Mouse (Mus musculus) left cerebral cortex, postnatal 10 days (tissue): ENCODE data around the gene Spata16. TPM values are rescaled to one million over a fixed set of nuclear protein-coding genes. Genes with fewer than 3 reads are reported as not detected.
"Not testable (repeated sequence)": the region's sequence is repeated elsewhere in the genome, so short reads cannot be mapped to it uniquely, and the experiment has no call there.

Experiments
- DNase-seq, 2 experiments: peaks; one replicate each; pipeline ENCODE4 v3.0.0; 2021 to 2022; ENCODE audit warnings: low spot score in 2 of 2, mixed read lengths in 1 of 2; ENCODE audit errors: extremely low spot score in 1 of 2
- intact Hi-C: fragments of 180-260 bp; cut with DNase I; formaldehyde crosslinking; loops from one replicate; pipeline ENCODE4 v1.15.1; 2025
- total RNA-seq, 2 experiments: library from RNA; stranded (reverse); gene quantifications; 2 replicates each; pipeline ENCODE4 v1.2.3; 2021

The Spata16 gene
- under 1 TPM in 1 of 2 experiments, not detected in 1; 0.22 TPM for total RNA-seq

DNA sequence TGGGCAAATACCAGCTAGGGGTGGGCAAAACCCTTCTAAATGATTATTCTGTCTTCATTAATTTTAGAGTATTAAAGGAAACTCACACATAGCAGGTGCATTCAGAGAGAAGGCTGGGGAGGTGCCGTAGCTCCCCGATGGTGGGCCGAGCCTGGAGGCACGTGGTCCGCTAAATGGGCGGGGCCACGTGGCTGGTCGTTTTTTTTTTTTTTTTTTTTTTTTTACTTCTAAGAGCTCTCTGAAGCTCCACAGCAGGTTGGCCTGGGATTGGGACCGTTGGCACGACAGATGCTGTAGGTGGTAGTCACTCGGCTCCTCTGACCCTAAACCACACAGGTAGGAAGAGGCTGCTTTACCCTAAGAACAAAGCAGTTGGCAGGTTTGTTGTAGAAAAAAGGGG lies at the start of gene Spata16:
TSS of gene Spata16 (plus strand) at position 219 of the 400 bp plus-strand sequence.
- intact Hi-C loops, result no loop called here
- DNase-seq, result no peak

DNA sequence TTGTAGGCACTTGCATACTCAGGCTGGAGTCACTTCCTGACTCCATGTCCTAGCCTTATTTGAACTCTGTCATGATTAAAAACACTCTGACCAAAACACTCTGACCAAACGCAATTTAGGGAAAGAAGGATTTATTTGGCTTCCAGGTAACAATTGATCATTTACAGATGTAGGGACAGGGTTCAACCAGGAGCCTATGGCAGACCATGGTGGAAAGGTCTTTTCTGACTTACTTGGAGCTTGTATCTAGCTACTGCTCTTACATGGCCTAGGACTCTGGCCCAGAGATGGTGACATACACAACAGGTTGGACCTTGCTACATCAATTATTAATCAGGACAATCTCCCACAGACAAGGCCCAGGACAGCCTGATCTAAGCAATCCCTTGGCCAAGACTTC lies 32.6 kb upstream of the Spata16 start:
- DNase-seq, result no peak
- intact Hi-C loops, result no loop called here

DNA sequence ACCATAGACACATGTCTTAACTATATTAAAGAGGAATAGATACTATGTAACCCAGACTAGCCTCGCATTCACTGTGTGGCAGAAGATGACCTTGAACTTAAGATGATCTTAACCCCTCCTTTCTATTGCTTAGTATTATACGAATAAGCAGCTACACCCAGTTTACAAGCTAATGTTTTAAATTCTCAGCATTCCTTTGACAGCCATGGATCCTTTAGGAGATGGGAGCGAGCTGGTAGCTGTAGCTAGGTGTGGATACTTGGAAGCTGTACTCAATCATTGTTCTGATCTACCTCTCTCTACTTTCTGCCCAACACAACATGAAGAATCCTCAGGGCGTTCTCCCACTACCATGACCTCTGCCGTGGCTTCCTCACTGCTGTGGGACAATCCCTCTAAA lies 28.9 kb upstream of the Spata16 start:
- intact Hi-C loops, result no loop called here
- DNase-seq, result no peak

DNA sequence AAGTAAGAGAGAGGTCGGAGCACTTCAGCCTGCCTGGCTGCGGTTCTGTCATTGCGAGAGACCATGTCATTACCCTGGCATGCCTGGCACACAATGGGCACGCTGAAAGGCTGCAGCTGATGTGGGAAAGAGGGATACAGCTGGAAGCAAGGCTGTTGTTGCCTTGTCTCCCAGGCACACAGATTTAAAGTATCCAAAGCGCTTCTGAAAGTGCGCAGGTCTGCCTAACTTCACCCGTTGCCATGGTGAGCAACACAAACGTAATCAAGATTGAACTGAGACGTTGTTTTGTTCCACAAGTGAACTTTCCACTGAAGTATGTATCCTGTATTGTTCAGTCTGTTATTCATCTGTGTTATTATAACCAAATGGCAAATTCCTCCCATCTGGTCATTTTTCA lies 1.8 kb downstream of the Spata16 start:
- DNase-seq, result no peak
- intact Hi-C loops, result no loop called here

DNA sequence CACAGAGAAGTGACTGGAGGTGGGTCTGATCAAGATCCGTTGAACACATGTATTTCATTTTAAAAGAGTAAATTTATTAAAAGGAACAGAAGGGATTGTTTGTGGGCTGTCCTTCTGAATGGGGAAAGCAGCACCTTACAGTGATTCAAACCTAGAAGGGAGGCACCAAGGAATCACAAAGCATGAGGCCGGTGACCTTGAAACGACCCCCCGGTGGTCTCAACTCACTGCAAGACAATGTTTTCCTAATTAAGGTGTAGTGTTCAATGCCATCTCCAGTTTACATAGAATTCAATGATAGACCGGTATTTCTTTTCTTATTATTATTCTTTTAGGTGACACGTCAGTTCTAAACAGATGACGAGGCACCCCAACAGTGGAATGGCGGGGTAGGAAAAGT lies 2.4 kb downstream of the Spata16 start:
- intact Hi-C loops, result no loop called here
- no peak for DNase-seq

DNA sequence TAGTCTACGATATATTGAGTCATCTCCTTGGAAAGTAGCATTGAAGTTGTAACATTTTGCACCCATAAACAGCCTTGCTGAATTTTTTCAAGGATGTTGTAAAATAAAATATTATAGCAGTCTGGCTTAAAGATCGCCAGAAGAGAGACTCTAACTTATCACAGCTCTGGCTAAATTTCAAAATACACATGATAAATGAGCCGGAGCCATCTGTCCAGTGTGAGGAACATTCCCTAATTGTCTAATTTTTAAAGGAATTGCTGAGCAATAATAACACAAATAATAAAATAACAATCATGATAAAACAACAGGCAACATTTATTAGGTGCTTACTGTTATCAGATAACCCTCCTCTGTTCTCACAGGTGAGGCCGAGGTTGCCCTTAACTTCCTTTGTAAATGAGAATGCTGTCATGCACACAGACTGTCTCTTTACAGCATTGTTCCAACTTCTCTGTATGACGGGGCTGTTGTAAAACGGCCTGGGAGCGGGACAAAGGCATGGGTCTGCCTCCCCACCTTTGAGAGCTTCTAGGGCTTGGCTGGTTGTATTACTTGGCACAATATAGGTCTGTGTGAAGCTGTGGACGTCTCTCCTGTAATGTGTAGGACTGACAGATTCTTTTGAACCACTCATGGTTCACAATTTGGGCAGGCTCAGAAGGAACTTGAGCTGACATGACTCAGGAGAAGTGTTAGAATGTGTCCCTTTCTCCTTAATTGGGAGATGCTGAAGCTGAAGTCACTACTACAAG lies 3.1 kb downstream of the Spata16 start:
- DNase-seq, result no peak

DNA sequence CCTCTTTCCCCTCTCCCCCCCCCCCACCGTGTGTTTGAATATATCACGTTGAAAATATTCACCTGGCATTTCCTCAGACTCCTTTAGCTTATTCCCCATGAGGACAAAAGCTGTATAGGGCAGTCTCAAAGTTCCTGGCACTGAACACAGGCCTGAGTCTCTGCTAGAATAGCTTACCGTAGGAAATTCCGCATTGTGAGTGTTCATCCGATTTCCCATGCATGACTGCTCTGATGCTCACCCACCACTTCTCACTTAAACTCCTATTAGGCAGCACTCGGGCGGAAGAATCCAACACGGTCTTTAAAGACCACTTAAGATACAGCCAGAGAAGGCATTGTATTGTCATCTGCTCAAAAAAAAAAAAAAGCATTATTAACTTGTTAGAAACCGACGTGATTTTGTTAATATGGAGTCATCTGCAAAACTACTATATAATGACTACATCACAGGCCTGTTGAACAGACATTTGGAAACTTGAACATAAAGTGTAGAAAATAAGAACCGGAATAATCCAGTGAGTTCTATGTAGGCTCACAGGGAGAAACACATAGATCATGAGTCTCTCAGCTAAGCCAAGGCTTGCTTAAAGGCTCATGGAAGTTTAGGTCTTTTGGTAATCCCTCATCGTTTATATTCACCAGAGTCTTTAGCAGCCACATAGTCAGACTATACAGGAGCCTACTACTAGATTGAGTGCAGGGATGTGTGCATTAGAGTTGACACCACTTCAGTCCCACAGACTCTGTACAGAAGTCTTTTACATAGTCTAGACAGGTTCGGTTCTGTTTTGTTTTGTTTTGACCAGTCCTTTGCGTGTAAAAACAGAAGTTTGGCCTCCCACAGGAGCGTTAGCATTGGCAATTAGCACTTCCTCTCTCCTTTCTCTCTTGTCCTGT lies 4.2 kb downstream of the Spata16 start:
- no peak for DNase-seq
- intact Hi-C loops, result no loop called here

More for the DNA sequence above, 3.1 kb downstream of the Spata16 start:
- intact Hi-C loops, result no loop called here

DNA sequence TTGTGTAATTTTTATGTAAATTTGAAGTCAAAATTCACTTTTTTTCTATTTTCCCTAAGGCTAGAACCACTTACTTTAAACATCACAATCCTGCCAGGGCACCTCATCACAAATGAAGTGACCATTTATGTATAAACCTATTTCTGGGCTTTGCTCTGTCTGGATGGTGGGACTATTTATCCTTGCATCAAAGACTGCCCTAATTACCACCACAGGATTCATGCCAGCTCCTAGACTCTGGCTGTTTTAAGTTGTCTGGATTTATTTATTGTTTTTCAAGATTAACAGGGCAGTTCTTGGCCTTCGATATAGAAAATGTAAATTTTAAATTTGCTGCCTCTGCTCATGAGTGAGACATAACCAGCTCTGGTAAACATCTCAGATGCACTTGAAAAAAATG lies 6.7 kb downstream of the Spata16 start:
- intact Hi-C loops, result no loop called here
- DNase-seq, result no peak

DNA sequence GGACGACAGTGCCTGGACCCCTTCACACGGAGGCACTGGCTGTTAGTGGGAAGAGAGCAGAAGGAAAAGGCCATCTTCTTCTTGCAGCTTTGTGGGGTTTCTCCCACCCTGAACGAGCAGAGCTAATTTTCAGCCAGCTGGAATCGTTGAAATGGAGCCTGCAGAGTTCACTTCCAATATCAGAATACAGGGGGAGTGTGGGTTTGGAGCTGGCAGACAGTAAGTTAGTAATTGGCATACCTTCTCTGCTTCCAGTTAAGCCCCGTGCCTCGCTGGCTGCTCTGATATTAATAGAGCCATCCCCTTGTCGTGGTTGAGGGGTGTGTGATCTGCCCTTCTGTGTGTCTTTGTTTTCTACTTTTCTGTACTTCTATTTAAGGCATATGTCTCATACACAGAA lies 9.4 kb downstream of the Spata16 start:
- no peak for DNase-seq

DNA sequence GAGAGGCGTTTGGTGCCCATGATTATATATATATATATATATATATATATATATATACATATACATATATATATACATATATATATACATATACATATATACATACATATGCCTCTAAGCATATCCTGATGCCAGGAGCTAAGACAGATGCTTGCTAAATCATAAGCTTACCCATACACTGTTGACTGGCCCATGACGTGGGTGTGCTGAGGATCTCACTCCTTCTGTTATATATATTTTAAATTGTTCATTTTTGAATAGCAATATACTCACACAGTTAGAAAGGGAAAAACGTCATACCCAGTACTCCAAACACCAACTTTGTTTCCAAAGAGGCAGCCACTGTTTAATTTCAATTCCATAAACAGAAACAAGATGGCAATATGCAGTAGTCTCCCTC lies 48.4 kb downstream of the Spata16 start:
- intact Hi-C loops, result no loop called here

More for the DNA sequence above, 9.4 kb downstream of the Spata16 start:
- intact Hi-C loops, result no loop called here

DNA sequence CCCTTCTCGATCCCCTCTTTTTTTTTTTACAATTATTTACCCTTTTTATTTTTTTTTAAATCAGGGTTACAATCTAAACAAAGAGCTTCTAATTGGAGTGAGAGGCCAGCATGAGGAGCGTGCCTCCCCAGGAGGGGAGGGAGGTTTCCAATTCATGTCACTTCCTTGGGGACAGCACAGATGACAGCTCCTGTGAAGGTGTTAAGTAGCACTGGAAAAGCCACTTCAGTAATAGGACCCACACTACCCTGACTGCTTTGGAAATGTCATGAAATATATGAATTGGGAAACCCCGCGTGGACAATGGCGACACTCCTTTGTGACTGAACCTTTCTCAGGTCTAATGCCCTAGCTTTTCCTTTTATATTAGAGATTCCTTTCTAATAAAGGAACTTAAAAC lies 72.1 kb downstream of the Spata16 start:
- intact Hi-C loops, DNase-seq: not testable (repeated sequence)

More for the DNA sequence above, 48.4 kb downstream of the Spata16 start:
- DNase-seq, result no peak

DNA sequence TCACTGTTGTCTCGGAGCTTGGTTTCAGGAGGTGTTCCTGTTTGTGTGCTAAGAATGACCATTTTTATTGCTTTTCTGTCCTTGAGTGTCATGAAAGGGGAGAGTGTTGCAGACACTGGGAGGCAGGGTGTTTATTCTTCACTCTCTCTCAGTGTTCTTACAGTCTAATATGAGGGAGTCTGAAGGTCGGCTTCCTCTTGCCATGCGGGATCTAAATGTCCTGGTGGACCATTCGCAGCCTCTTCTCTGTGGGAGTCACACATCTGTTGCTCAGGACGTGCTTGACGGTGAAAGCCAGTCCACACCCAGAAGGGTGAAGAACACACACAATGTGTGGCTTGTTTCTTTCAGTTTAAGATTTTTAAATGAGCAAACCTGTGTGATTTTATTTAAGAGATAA lies 90.1 kb downstream of the Spata16 start:
- no peak for DNase-seq
- intact Hi-C loops, result no loop called here

DNA sequence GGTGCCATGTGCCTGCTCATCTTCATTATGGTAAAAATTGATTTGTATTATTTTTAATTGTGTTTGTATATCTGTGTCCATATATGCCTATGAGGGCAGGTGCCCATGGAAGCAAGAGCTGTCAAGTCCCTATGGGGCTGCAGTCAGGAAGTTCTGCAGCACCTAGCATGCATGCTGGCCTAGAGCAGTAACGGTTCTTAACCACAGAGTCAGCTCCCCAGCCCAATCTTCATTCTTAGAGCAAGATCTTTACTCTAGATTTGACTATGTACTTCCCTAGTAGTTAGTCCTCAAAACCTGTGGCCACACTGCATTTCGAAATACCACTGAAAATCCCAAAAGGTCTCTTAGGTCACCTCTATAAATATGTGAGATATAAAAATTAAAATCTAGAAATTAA lies 113.1 kb downstream of the Spata16 start:
- no peak for DNase-seq
- intact Hi-C loops, result no loop called here

DNA sequence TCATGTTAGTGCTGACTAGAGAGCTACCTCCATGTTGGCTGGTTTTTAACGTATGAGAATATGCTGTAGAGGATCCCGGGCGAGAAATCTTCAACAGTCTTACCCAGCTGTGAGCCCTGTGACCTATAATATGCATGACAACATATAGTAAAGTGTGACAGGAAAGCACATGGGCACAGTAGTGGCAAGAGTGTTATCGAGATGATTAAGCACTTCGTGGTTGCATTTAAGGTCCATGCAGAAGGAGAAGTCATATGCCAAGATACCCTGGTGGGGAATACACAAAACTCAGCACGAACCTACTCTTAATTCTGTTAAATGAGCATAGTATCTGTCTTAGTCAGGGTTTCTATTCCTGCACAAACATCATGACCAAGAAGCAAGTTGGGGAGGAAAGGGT lies 115.0 kb downstream of the Spata16 start:
- no peak for DNase-seq
- intact Hi-C loops, result no loop called here

DNA sequence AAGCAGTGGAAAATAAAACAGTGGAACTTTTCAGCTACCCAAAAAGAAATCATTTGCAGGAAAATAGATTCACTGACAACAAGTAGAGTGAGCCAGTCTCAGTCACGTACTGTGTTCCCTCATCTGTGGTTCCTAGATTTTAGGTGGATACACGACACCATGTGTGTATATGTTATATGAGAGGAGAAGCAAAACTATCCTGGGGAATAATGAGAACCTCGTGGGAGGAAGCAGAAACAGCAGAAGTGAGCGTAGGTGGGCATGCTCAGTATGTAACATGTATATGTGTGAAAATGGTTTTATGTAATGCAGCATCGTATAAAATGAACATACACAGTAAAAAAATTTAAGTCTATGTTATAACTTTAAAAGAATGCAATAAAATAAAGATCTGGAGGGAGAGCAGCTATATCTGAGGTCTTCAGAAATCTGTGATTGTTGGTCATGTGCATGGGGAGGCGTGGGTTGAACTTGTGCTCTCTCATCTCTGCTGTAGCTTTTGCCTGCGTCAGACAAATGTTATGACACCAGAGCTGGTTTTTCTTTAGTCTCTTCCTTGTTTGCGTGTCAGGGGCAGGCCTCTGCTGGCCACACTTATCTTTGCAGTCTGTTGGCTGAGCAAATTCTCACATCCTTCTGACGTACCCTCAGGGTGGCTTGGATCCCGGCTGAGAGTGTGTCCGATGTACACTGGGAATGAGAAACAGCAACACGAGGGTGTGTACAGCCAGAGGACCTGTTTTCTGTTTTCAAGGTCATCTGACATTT lies 156.1 kb downstream of the Spata16 start:
- intact Hi-C loops, result no loop called here
- no peak for DNase-seq

DNA sequence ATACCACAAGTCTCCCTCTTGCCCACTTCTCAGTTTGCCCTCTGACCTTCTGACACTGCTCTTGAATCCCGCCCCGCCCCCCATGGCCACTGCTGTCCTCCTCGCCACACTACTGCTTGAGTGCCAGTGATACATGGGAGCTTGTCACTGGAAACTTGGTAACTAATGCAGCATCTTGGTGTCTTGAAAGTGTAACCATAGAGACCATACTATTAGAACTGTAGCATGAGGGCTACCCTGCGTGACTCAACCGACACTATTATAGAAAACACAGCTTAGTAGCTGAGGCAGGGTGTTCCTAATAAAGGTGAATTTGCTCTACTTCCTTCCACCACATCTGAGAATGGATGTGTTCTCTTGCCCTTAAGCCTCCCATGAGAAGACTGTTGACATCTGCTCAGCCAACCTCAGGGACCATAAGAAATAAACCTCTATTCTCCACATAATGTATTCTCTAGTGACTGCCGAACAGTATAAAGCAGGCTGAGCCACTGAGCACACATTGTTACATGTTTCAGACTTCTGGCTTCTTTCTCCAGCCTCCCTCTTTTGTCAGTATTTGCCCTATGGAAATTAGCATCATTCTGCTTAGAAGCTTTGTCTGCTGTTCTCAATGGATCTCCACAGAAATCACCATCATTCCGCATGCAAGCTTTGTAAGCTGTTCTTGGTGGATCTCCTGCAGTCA lies 158.6 kb downstream of the Spata16 start:
- DNase-seq, result no peak
- intact Hi-C loops, result no loop called here

DNA sequence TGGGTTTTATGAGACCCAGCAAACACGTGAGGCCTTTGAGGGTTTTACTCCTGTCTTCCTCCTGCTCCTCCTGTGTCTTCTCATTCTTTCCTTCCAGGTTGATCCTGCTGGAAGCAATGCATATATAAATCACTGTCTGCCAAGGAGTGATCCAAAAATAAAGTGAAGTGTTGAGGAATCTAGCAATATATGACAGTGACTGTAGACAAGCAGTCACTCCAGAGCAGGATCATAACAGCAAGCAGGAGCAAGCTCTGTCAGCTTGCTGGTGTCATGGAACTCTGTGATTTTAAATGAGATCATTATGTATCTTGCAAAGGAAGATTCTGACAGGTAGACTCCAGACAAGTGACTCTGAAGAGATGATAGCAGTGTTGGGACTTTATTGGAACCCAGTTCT lies 159.5 kb downstream of the Spata16 start:
- DNase-seq, result no peak
- intact Hi-C loops, result no loop called here

DNA sequence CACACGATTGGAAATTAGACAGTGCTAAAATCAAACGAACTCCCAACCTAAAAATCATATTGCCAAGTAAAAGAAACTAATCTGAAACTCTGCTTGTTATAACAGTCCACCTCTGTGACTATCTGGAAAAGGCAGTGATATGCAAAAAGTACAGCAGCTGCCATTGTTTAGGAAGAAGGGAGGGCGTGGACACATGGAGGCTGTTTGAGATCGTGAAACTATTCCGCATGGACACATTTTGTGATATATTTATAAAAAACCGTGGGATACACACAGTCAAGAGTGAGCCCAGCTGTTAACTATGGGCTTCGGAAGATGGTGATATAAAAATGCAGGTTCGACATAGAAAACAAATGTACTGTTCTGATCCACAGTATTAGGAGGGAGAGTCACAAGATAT lies 176.9 kb downstream of the Spata16 start:
- intact Hi-C loops, result no loop called here

DNA sequence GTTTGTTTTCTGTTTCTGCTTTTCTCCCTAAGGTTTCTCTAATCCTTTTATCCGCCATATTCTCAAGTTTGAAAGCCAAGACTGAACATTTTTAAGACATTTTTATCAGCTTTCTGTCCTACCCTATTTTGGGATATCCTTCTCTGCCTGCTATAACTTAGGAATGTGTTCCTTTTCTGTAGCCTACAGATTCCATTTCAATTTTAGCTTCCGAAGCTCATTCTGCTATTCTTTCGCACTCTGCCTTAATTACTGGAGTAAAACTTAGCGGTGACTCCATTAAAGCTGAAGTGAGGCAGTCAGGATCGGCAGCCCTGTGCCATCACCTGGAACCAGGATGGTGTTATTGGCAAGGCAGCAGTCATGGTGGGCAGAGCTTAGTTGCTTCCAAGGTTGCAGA lies 178.3 kb downstream of the Spata16 start:
- intact Hi-C loops, result no loop called here
- DNase-seq, result no peak

More for the DNA sequence above, 176.9 kb downstream of the Spata16 start:
- DNase-seq, result no peak
